Mouse (Mus musculus) liver, embryonic 16.5 days (tissue): Measurements from ENCODE around the gene Zscan2. TPM values are rescaled to one million over a fixed set of nuclear protein-coding genes. Genes with fewer than 3 reads are reported as not detected.

Experiments
- ATAC-seq: fragments of 200-750 bp; cut with Nextera tagmentation; 2 replicates; pipeline ENCODE4 v1.8.0; 2017; ENCODE audit warnings: low read depth, mild to moderate bottlenecking, moderate number of reproducible peaks, moderate library complexity
- H3K27ac ChIP-seq: fragments of 300-500 bp; sonication (generic); 2 replicates; pipeline ENCODE4 v1.5.1; 2014; ENCODE audit warnings: mild to moderate bottlenecking, low read length
- H3K27me3 ChIP-seq: fragments of 300-500 bp; sonication (generic); 2 replicates; pipeline ENCODE4 v1.6.1; 2014; ENCODE audit warnings: low read depth, low read length, mixed read lengths; ENCODE audit not compliant: control insufficient read depth, insufficient read depth
- H3K36me3 ChIP-seq: fragments of 300-500 bp; sonication (generic); 2 replicates; pipeline ENCODE4 v1.6.1; 2014; ENCODE audit warnings: mild to moderate bottlenecking; ENCODE audit not compliant: control insufficient read depth, insufficient read depth
- H3K4me1 ChIP-seq: fragments of 300-500 bp; sonication (generic); 2 replicates; pipeline ENCODE4 v1.6.1; 2014; ENCODE audit warnings: low read depth, low read length, mixed read lengths; ENCODE audit not compliant: control insufficient read depth
- H3K4me2 ChIP-seq: fragments of 300-500 bp; sonication (generic); 2 replicates; pipeline ENCODE4 v1.6.1; 2014; ENCODE audit warnings: low read depth, low read length, mixed read lengths
- H3K4me3 ChIP-seq: fragments of 300-500 bp; sonication (generic); 2 replicates; pipeline ENCODE4 v1.5.1; 2014; ENCODE audit warnings: low read depth, mild to moderate bottlenecking, low read length
- H3K9ac ChIP-seq: fragments of 300-500 bp; sonication (generic); 2 replicates; pipeline ENCODE4 v1.6.1; 2014; ENCODE audit warnings: low read depth, low read length
- H3K9me3 ChIP-seq: fragments of 300-500 bp; sonication (generic); replicated peaks from 2 replicates; pipeline ENCODE4 v1.6.1; 2016; ENCODE audit warnings: low read length; ENCODE audit not compliant: control insufficient read depth
- WGBS: fragments of 180-500 bp; shearing (Covaris S2); extraction: QIAGEN DNeasy Blood & Tissue Kit; methylation state at CpG from one replicate; pipeline ENCODE4 v1.1.7; 2014; ENCODE audit not compliant: insufficient replicate concordance; 5-methylcytosine and 5-hydroxymethylcytosine counted together
- polyA plus RNA-seq: library from polyadenylated mRNA; unstranded; fragments of >200 nt; fragmentation: Nextera tagmentation; extraction: Ambion mirVana; gene quantifications from 2 replicates; pipeline ENCODE4 v1.2.1, GENCODE M21; 2015

Zscan2 gene
- polyA plus RNA-seq = 0.30 and 0.36 TPM in 2 replicates

DNA sequence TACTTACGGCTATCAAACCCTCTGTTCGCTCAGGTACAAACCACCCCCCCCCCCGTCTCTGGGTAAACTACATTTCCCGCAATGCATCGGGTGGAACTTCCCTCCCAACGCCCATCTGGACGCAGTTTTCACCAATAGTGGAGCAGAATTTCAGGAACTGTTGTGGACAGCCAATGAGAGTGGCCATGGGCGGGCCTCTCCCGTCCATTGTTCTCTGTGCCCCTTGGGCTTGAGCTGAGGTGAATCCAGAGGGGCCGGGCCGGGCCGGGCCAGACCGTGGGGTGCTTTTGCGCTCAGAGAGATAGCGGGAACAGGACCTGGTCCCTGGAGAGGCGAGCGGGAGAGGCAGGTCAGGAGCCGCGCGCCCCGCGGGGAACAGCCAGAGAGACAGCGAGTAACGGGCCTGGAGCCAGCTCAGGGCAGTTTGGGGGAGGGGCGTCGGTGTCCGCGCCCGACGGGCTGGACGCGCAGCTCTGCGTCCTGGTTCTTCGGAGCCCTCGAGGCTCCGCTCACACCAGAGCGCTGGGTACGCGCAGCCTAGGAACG lies at the start of gene Zscan2:
Zscan2 (plus strand) TSS at position 192 of the 546 bp plus-strand sequence.
- H3K4me1 ChIP-seq = peaks cover 15% of the 10 kb centered on the region
- peak within 1 kb of the TSS; percentile 75 for H3K4me3 ChIP-seq
- H3K36me3 ChIP-seq = no peaks in the 10 kb centered on the region
- no peaks in the 10 kb centered on the region for H3K27me3 ChIP-seq
- H3K9me3 ChIP-seq = no peaks in the 10 kb centered on the region
- WGBS = under 1% methylated on average over 40 of the region's 40 CpGs
- H3K9ac ChIP-seq = peak within 1 kb of the TSS; percentile 76
- ATAC-seq = peak; percentile 95
- peak within 1 kb of the TSS; percentile 73 for H3K27ac ChIP-seq
- peak within 1 kb of the TSS; percentile 85 for H3K4me2 ChIP-seq

GRCm38 (mm10) chr7:80813397-80813796 lies 47.3 kb upstream of the Zscan2 start:
- H3K4me2 ChIP-seq = no peak overlapping the region
- no peaks in the 10 kb centered on the region for H3K27me3 ChIP-seq
- H3K4me3 ChIP-seq = no peak overlapping the region
- no peak for ATAC-seq
- H3K4me1 ChIP-seq = no peaks in the 10 kb centered on the region
- H3K9me3 ChIP-seq = no peaks in the 10 kb centered on the region
- WGBS = 53% methylated on average over 4 of the region's 4 CpGs
- no peak overlapping the region for H3K27ac ChIP-seq
- H3K36me3 ChIP-seq = no peaks in the 10 kb centered on the region
- no peak overlapping the region for H3K9ac ChIP-seq

GRCm38 (mm10) chr7:80816641-80817040 lies 44.1 kb upstream of the Zscan2 start:
- Histone ChIP-seq H3K4me2 (no peak overlapping the region), H3K4me1 (no peaks in the 10 kb centered on the region), H3K27ac (no peak overlapping the region), H3K9ac (no peak overlapping the region), H3K36me3 (no peaks in the 10 kb centered on the region), H3K4me3 (no peak overlapping the region), H3K27me3 (no peaks in the 10 kb centered on the region), H3K9me3 (no peaks in the 10 kb centered on the region)
- WGBS = 57% methylated on average over 5 of the region's 5 CpGs
- no peak for ATAC-seq

- H3K4me1 ChIP-seq = peaks cover 11% of the 10 kb centered on the region
- ATAC-seq = no peak
Measured at GRCm38 (mm10) chr7:80820838-80821237, 39.9 kb upstream of the Zscan2 start.

GRCm38 (mm10) chr7:80823267-80823666 lies 37.5 kb upstream of the Zscan2 start:
- peaks cover 11% of the 10 kb centered on the region for H3K4me1 ChIP-seq
- WGBS = 58% methylated on average over 4 of the region's 4 CpGs
- no peak for ATAC-seq
- no peak overlapping the region for H3K4me3 ChIP-seq
- no peak overlapping the region for H3K27ac ChIP-seq
- no peaks in the 10 kb centered on the region for H3K9me3 ChIP-seq
- no peak overlapping the region for H3K4me2 ChIP-seq
- no peaks in the 10 kb centered on the region for H3K36me3 ChIP-seq
- no peak overlapping the region for H3K9ac ChIP-seq
- no peaks in the 10 kb centered on the region for H3K27me3 ChIP-seq

More at GRCm38 (mm10) chr7:80820838-80821237, 39.9 kb upstream of the Zscan2 start:
- Histone ChIP-seq H3K27me3 (no peaks in the 10 kb centered on the region), H3K9ac (no peak overlapping the region), H3K4me2 (no peak overlapping the region), H3K27ac (no peak overlapping the region), H3K36me3 (no peaks in the 10 kb centered on the region), H3K4me3 (no peak overlapping the region), H3K9me3 (no peaks in the 10 kb centered on the region)
- WGBS = 65% methylated on average over 4 of the region's 4 CpGs

GRCm38 (mm10) chr7:80823875-80824682 lies 36.6 kb upstream of the Zscan2 start:
- H3K4me2 ChIP-seq = peak overlapping the region; percentile 25; the same call in 1 of the 2 replicates
- 34% methylated on average over 11 of the region's 11 CpGs for WGBS
- peak; percentile 32; the same call in 1 of the 2 replicates for ATAC-seq
- no peaks in the 10 kb centered on the region for H3K9me3 ChIP-seq
- no peak overlapping the region for H3K4me3 ChIP-seq
- H3K27ac ChIP-seq = no peak overlapping the region
- no peaks in the 10 kb centered on the region for H3K36me3 ChIP-seq
- H3K9ac ChIP-seq = no peak overlapping the region
- H3K27me3 ChIP-seq = no peaks in the 10 kb centered on the region
- H3K4me1 ChIP-seq = peaks cover 11% of the 10 kb centered on the region

DNA sequence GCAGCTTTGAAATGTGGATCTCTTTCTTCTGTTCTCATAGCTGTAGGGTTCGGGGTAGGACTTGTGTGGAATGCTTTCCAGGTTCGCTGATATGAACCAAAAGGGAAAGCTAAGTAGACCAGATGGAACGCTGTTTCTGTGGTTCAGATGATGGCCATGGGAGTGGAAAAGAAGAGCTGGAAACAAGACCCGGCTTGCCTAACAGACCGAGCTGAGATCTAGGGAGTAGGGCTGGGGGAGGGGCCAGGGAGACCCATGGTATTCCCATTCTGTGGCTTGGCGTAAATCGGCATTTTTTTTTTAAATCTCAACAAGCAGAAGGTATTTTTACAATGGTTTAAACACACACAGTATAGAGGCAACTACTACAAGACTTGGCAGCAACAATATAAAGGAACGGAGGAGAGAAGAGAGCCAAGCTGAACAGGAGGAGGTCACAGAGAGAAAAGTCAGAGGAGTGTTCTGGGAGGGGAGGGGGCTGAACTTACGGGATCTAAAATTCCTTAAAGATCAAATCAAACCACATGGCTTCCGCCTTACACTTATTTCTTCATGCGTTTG lies 34.8 kb upstream of the Zscan2 start, which contains the start of gene Iqgap1:
Iqgap1 (minus strand) TSS at position 132 of the 561 bp plus-strand sequence.
- H3K27me3 ChIP-seq = no peaks in the 10 kb centered on the region
- no peak for ATAC-seq
- no peak within 1 kb of the TSS for H3K9ac ChIP-seq
- no peak within 1 kb of the TSS for H3K27ac ChIP-seq
- no peaks in the 10 kb centered on the region for H3K36me3 ChIP-seq
- H3K4me2 ChIP-seq = no peak within 1 kb of the TSS
- H3K9me3 ChIP-seq = no peaks in the 10 kb centered on the region
- 73% methylated on average over 11 of the region's 11 CpGs for WGBS
- no peak within 1 kb of the TSS for H3K4me3 ChIP-seq
- H3K4me1 ChIP-seq = peaks cover 11% of the 10 kb centered on the region

GRCm38 (mm10) chr7:80828146-80828860 lies 32.4 kb upstream of the Zscan2 start:
- ATAC-seq = no peak
- Histone ChIP-seq H3K9me3 (no peaks in the 10 kb centered on the region), H3K4me2 (no peak overlapping the region), H3K27ac (no peak overlapping the region), H3K27me3 (no peaks in the 10 kb centered on the region), H3K36me3 (no peaks in the 10 kb centered on the region), H3K9ac (no peak overlapping the region), H3K4me3 (no peak overlapping the region), H3K4me1 (peaks cover 13% of the 10 kb centered on the region)
- 48% methylated on average over 18 of the region's 18 CpGs for WGBS
